Mouse (Mus musculus) erythroblast, adult 5-6 weeks (primary cell): ENCODE measurements around the gene Ttyh2. TPM values are rescaled to one million over a fixed set of nuclear protein-coding genes. Genes with fewer than 3 reads are reported as not detected.
"Not testable (repeated sequence)": the region's sequence is repeated elsewhere in the genome, so short reads cannot be mapped to it uniquely, and the experiment has no call there.

Experiments used
- ATAC-seq: replicated peaks from 2 replicates; pipeline ENCODE4 v1.8.0; 2016; ENCODE audit warnings: moderate number of reproducible peaks, mild to moderate bottlenecking, moderate TSS enrichment, inconsistent platforms; ENCODE audit not compliant: poor library complexity, low FRiP score, severe bottlenecking
- total RNA-seq, 2 experiments: library from RNA; stranded (forward) in 1 of 2; stranded (reverse) in 1 of 2; fragments of 150-400 nt in 1 of 2; fragments of 200-764, 138-1000 nt in 1 of 2; gene quantifications; 2 replicates each; pipeline versions ENCODE4 v1.2.3 to v1.2.4; 2015 to 2017; ENCODE audit warnings: low replicate concordance in 2 of 2

The Ttyh2 gene
- total RNA-seq, 2 experiments from 2014 or later: 0.58 to 0.77 TPM

GRCm38 (mm10) chr11:114656994-114657644 is 18.1 kb upstream of the Ttyh2 start:
- no peak for ATAC-seq

- 0 out of 2 replicates have a peak, but pooled peaks have one; percentile 62 for ATAC-seq
These were observed 17.5 kb upstream of the Ttyh2 start for GRCm38 (mm10) chr11:114657737-114658136.

DNA sequence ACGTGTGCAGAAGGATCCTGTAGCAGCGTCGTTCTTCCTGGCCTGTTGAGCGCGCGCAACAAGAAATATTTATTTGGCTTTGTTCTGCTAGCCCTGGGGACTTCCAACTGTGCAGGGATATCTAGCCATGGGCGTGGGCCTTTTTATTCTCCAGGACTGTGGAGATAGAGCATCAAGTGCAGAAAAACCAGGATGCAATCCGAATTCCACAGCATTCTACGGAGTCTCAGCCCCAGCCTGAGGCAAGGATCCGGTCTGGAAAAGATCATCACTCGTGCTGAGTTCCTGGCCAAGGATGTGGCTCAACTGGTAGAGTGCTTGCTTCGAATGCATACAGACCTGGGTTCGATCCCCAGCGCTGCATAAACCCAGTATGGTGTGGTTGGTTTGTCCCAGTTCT is 13.1 kb upstream of the Ttyh2 start:
- ATAC-seq: no peak

DNA sequence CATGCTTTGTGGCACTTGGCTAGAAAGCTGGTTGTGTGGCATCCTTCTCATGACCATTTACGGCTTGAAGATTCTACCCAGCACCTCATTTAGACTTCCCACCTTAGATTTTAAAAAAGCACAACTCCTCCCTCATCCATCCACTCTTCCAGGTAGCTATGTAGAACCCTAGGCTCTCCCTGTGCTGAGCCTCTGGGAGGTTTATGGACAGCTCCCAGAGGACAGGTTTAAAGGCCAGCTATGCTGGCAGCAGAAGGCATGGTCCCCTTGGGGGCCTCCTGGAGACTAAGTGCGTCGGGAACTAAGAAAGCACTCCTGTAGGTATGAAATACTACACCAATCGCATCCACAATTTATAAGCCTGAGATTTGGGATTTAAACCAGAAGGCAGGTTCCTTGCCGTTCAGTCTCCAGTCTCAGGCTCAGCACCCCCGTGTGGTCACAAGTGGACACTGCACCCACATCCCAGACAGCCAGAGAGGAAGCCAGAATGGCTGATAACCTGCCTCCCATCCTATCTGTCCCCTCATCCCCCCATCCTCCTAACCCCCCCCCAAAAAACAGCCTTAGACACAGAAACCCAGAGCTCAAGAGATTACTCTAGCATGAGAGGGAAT is 12.4 kb upstream of the Ttyh2 start:
- ATAC-seq: peak; percentile 92

DNA sequence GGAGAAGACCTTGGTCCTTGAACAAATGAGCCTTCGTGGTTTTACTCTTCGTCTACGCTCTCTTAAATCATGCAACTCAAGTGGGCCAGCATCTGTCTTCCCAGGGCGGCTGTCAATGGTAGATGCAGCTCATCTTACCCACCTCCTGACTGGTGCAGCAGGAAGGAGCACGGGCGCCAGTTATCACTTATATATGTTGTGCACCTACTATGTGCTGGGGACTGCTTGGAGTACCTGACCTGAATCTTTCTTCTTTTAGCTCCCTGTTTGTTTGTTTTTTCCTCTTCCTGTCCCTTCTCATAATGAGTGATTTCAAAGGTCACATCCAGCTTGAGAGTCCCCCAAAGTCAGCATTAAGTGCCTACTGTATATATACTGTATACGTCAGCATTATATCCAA is 11.1 kb upstream of the Ttyh2 start:
- no peak for ATAC-seq

GRCm38 (mm10) chr11:114665463-114665862 is 9.8 kb upstream of the Ttyh2 start:
- ATAC-seq: no peak

DNA sequence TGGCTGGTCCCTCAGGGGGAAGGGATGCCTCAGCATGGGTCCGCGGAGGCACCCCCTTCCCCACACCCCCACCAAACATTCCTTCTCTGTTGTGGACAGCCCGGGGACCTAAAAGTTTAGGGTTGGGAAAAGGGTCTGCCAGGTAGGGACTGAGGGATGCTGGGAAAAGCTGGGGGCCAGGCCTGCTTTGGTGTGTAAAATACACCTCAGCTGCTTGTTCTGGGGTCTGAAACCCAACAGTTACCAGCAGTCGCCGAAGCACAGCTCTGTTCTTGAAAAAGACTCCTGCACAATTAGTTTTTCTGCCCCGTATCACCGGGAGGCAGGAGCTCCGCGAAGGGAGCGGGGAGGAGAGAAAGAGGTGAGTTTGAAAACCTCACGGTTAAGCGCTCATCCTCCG is 8.4 kb upstream of the Ttyh2 start:
- no peak for ATAC-seq

DNA sequence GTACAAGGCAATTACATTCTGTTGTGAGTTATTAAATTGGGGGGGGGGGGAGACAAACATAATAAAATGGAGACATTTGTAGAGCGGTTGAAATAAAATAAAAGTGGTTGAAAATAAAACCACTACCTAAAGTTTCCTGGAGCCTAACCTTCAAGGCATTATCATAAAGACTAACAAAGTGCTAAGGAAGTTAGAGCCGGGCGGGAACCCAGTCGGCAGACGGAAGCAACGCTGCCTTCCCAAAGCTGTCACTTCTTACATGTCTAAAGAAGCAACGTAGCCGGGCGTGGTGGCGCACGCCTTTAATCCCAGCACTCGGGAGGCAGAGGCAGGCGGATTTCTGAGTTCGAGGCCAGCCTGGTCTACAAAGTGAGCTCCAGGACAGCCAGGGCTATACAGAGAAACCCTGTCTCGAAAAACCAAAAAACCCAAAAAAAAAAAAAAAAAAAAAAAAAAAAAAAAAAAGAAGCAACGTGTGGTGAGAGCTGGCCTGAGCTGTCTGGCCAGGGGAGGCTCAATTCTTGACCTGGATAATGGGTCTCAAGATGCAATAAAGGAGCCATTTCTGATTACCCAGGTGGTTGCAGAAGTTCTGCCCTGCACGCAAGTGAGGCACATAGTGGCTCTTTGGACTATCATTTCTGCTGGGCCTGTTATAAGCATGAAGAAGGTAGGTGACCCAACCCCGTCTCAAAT is 7.8 kb upstream of the Ttyh2 start:
- no peak for ATAC-seq

DNA sequence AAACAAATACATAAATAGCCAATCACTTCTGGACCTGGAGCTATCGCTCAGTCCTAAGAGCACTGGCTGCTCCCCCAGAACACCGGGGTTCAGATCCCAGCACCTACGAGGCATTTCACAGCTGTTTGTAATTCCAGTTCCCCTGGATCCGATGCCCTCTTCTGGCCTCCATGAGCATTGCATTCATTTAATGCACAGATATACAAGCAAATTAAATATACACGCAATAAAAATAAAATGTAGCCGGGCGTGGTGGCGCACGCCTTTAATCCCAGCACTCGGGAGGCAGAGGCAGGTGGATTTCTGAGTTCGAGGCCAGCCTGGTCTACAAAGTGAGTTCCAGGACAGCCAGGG is 7.3 kb upstream of the Ttyh2 start:
- 0 out of 2 replicates have a peak, but pooled peaks have one; percentile 42 for ATAC-seq

- peak; percentile 87 for ATAC-seq
These were observed 6.9 kb upstream of the Ttyh2 start, which contains the start of gene Rpl38 for GRCm38 (mm10) chr11:114668301-114668710. Rpl38 (plus strand) TSS chr11:114668524.

- ATAC-seq: peak; percentile 81
These were observed 6.2 kb upstream of the Ttyh2 start for GRCm38 (mm10) chr11:114668741-114669623.

DNA sequence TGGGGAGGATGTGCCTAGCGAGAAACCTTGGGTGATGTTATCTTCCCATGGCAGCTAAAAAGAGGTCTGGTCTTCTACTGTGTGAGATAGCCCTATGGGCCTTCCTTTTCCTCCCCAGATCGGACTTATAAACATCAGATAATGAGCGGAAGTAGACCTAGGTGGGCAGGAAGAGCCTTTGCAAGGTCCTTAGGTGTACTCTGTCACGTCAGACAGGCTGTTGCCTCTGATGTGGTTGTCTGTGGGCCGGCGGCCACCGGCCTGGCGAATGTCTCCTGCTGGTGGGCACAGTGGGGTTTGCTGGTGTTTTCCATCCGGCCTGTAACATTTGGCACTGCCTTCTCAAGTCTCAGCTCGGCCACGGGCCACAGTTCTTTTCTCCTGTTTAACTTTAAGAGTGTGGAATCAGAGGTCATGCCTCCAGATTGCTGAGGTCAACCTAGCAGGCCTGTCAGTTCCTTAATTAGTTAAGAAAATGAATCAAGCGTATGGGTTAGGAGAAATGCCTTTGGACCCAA is 5.5 kb upstream of the Ttyh2 start:
- no peak for ATAC-seq

- ATAC-seq: no peak
These were observed 4.1 kb upstream of the Ttyh2 start for GRCm38 (mm10) chr11:114671147-114671546.

DNA sequence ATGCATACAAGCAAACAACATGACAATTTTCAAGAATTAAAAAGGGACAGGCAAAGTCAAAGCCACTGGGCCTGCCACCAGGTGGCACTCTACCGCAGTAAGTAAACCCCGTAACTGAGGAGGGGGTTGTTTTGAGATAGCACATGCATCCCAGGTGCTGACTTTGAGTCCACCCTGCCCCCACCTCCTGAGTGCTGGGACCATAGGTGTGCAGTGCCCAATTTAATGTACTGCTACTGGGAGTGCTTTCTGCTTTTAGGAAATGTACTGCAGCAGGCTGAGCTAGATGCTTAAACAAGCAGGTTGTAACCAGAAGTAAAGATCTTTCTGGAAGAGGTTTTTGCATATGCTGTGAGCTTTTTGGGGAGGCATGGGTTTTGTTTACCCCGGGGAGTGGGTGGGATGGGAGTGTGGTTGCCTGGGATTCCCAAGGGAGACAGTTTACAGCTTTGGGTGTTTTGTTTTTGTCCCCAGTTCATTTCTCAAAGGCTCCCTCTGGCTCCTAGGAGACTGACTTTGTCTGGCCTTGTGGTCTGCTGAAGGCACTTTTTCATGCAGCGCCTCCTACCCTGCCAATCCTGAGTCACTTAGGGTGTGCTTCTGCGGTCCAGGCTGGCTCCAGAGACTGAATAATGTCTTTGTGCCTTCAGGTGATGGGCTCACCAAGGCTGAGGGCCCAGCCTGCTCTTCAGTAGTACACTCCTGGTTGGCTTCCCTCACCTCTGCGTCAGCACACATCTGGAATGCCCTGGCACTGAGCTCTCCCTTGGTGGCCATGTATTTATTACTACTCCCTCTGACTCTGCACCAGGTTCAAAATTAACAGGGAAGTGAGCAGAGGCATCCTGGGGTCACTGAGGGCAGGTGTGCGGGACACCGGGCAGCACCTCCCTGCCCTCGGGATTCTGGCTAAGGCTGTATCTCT is 2.2 kb upstream of the Ttyh2 start:
- ATAC-seq: no peak

DNA sequence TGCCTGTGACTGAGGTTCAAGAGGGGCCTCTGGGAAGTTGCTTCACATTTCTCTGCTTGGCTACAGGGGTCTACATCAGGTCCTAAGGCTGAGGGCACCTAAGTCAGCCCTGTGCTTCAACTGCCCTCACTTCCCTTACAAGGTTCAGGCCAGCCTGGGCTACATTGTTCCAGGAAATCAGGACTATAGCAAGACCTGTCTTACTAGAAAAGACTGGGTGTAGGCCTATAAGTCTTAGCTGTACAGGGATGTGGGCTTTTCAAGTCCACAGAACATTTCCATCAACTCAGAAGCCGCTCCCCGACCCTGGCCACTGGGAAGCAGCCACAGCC is 1.5 kb upstream of the Ttyh2 start:
- no peak for ATAC-seq

- no peak for ATAC-seq
These were observed 1.1 kb upstream of the Ttyh2 start for GRCm38 (mm10) chr11:114674180-114674579.

- ATAC-seq: not testable (repeated sequence)
These were observed 435 bp upstream of the Ttyh2 start for GRCm38 (mm10) chr11:114674796-114675195.

- ATAC-seq: no peak
These were observed 683 bp downstream of the Ttyh2 start for GRCm38 (mm10) chr11:114675826-114676401.

- ATAC-seq: no peak
These were observed 1.2 kb downstream of the Ttyh2 start for GRCm38 (mm10) chr11:114676431-114676830.
